Mouse (Mus musculus) G1E (cell line): ENCODE measurements at regions not wholly inside any gene's neighbourhood (a gene's known extent, or its start where the extent isn't known, plus 50 kb on each side); places are given as distances from the start of the nearest gene placed in this dataset.

Experiments used
- ATAC-seq: 2 replicates; pipeline ENCODE4 v1.8.0; 2016; ENCODE audit warnings: mild to moderate bottlenecking; ENCODE audit not compliant: insufficient number of reproducible peaks, poor library complexity, low FRiP score, severe bottlenecking; ENCODE audit errors: extremely low read depth
- DNase-seq: peaks from one replicate; pipeline ENCODE4 v3.0.0; 2012; ENCODE audit warnings: low spot score
- H3K27me3 ChIP-seq: 2 replicates; pipeline ENCODE4 v1.6.1; 2012; ENCODE audit warnings: mild to moderate bottlenecking, low read length, inconsistent platforms; ENCODE audit not compliant: insufficient read depth
- H3K36me3 ChIP-seq: replicated peaks from 2 replicates; pipeline ENCODE3; 2012; ENCODE audit warnings: mild to moderate bottlenecking, inconsistent platforms
- H3K4me1 ChIP-seq: 2 replicates; pipeline ENCODE4 v1.6.1; 2012; ENCODE audit warnings: low read depth, low read length, inconsistent platforms, mixed read lengths; ENCODE audit not compliant: insufficient read depth
- H3K4me3 ChIP-seq: 2 replicates; pipeline ENCODE4 v1.5.1; 2012; ENCODE audit warnings: low read depth, mild to moderate bottlenecking, inconsistent platforms, low read length, moderate library complexity, mixed read lengths
- H3K9me3 ChIP-seq: replicated peaks from 2 replicates; pipeline ENCODE4 v1.6.1; 2012; ENCODE audit warnings: inconsistent platforms
- CTCF ChIP-seq: IDR thresholded peaks from 2 replicates; pipeline ENCODE4 v1.5.1; 2012; ENCODE audit warnings: low read depth, low read length, inconsistent platforms, mixed read lengths
- GATA1 ChIP-seq: IDR thresholded peaks from 2 replicates; pipeline ENCODE4 v1.6.1; 2012; ENCODE audit warnings: borderline replicate concordance, low read length, inconsistent platforms, mixed read lengths
- GATA2 ChIP-seq: IDR thresholded peaks from 2 replicates; pipeline ENCODE4 v1.6.1; 2012; ENCODE audit warnings: low read depth, low read length, inconsistent platforms, borderline replicate concordance
- POLR2AphosphoS5 ChIP-seq: IDR thresholded peaks from 2 replicates; pipeline ENCODE4 v1.6.1; 2012; ENCODE audit warnings: low read depth, low read length, inconsistent platforms; ENCODE audit not compliant: insufficient replicate concordance
- TAL1 ChIP-seq: conservative IDR thresholded peaks from 2 replicates; pipeline ENCODE4 v1.6.1; 2012; ENCODE audit warnings: low read depth, low read length, inconsistent platforms, mixed read lengths

- no peaks in the 10 kb centered on the region for H3K4me1 ChIP-seq
- peaks cover 57% of the 10 kb centered on the region for H3K9me3 ChIP-seq
- H3K4me3 ChIP-seq: no peak overlapping the region
- H3K36me3 ChIP-seq: no peaks in the 10 kb centered on the region
- ATAC-seq (no peak), DNase-seq (no peak)
- no peaks in the 10 kb centered on the region for H3K27me3 ChIP-seq
- TF ChIP-seq GATA1 (no peak), POLR2AphosphoS5 (no peak), CTCF (no peak), TAL1 (no peak), GATA2 (no peak)
These were observed 131.5 kb upstream of the Agap1 start for GRCm38 (mm10) chr1:89323091-89323490.

GRCm38 (mm10) chr1:89331352-89331751 is 123.3 kb upstream of the Agap1 start:
- DNase-seq (no peak), ATAC-seq (no peak)
- H3K36me3 ChIP-seq: no peaks in the 10 kb centered on the region
- TF ChIP-seq GATA2 (no peak), CTCF (no peak), TAL1 (no peak), POLR2AphosphoS5 (no peak), GATA1 (no peak)
- H3K4me1 ChIP-seq: no peaks in the 10 kb centered on the region
- no peaks in the 10 kb centered on the region for H3K27me3 ChIP-seq
- peaks cover 64% of the 10 kb centered on the region for H3K9me3 ChIP-seq
- H3K4me3 ChIP-seq: no peak overlapping the region

- DNase-seq (no peak), ATAC-seq (no peak)
- Histone ChIP-seq H3K9me3 (peaks cover 70% of the 10 kb centered on the region), H3K4me3 (no peak overlapping the region), H3K4me1 (no peaks in the 10 kb centered on the region), H3K36me3 (no peaks in the 10 kb centered on the region), H3K27me3 (no peaks in the 10 kb centered on the region)
- TF ChIP-seq TAL1 (no peak), POLR2AphosphoS5 (no peak), CTCF (no peak), GATA2 (no peak), GATA1 (no peak)
These were observed 121.9 kb upstream of the Agap1 start for GRCm38 (mm10) chr1:89332676-89333075.

DNA sequence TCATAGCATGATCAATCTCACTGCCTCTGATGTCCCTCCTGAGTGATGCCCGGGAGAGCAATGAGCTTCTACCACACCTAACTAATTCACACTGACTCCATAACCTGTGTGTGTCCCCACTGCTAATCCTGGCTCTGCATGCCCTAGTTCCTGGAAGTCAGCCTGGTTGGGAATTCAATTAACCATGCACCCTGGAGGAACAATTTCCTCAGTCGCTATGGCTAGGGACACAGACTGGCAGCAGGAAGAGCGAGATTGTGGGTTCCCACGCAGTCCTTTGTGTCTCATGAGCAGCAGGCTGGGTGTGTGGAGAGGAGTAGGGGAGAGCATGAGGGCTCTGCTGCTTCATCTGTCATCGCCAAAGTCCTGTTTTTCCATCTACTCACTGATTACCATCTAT is 116.7 kb upstream of the Agap1 start:
- ATAC-seq (no peak), DNase-seq (no peak)
- H3K27me3 ChIP-seq: no peaks in the 10 kb centered on the region
- H3K9me3 ChIP-seq: peaks cover 57% of the 10 kb centered on the region
- TF ChIP-seq POLR2AphosphoS5 (no peak), CTCF (no peak), GATA1 (no peak), TAL1 (no peak), GATA2 (no peak)
- no peaks in the 10 kb centered on the region for H3K4me1 ChIP-seq
- H3K36me3 ChIP-seq: no peaks in the 10 kb centered on the region
- no peak overlapping the region for H3K4me3 ChIP-seq

DNA sequence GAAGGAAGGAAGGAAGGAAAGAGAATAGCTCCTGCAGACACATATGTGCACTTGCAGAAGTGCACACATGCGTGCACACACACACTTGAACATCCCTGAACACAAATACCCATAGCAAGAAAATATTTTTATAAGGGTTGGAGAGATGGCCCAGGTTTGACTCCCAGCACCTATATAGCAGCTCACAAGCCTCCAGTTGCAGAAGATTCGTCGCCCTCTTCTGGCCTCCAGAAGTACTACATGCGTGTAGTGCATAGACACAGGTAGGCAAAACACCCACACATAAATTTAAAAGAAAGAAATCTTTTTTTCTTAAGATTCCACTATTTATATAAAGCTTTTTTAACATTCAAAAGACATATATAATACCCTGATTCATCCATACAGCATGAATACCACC is 111.8 kb upstream of the Agap1 start:
- ATAC-seq (no peak), DNase-seq (no peak)
- no peaks in the 10 kb centered on the region for H3K36me3 ChIP-seq
- H3K9me3 ChIP-seq: peaks cover 57% of the 10 kb centered on the region
- no peak overlapping the region for H3K4me3 ChIP-seq
- no peaks in the 10 kb centered on the region for H3K4me1 ChIP-seq
- no peaks in the 10 kb centered on the region for H3K27me3 ChIP-seq
- TF ChIP-seq POLR2AphosphoS5: no peak
- TF ChIP-seq TAL1: no peak
- TF ChIP-seq GATA1: no peak
- no peak for TF ChIP-seq CTCF
- TF ChIP-seq GATA2: no peak

DNA sequence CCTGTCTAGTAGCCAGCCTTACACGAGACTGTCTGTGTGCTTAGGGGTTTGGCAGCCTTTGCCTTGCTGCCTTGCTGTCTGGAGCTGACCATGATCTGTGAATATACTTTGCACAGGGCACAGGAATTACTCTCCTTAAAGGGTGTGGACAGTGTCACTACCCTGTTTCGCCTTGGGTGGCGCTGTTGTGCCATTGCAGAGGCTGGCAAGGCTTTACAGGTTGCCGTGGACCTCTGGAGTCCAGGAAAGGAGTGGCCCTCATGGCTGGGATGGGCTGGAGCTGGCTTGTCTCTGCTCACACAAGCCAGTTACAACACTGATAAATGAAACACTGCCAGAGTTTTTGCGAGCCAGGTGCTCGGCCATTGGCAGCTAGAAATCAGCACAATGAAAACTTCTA is 110.1 kb upstream of the Agap1 start:
- Histone ChIP-seq H3K36me3 (no peaks in the 10 kb centered on the region), H3K27me3 (no peaks in the 10 kb centered on the region), H3K4me3 (no peak overlapping the region), H3K9me3 (peaks cover 69% of the 10 kb centered on the region), H3K4me1 (no peaks in the 10 kb centered on the region)
- ATAC-seq: no peak
- no peak for DNase-seq
- TF ChIP-seq TAL1: no peak
- no peak for TF ChIP-seq GATA1
- TF ChIP-seq POLR2AphosphoS5: no peak
- TF ChIP-seq GATA2: no peak
- TF ChIP-seq CTCF: no peak

GRCm38 (mm10) chr1:89347341-89347740 is 107.3 kb upstream of the Agap1 start:
- no peaks in the 10 kb centered on the region for H3K27me3 ChIP-seq
- TF ChIP-seq TAL1 (no peak), CTCF (no peak), GATA2 (no peak), POLR2AphosphoS5 (no peak), GATA1 (no peak)
- no peaks in the 10 kb centered on the region for H3K4me1 ChIP-seq
- H3K4me3 ChIP-seq: no peak overlapping the region
- peaks cover 69% of the 10 kb centered on the region for H3K9me3 ChIP-seq
- H3K36me3 ChIP-seq: no peaks in the 10 kb centered on the region
- DNase-seq (no peak), ATAC-seq (no peak)
